Mouse (Mus musculus): ENCODE data around the gene Zfhx3.

- no peak for TF ChIP-seq EP300 (IDR thresholded peaks at IDR 0.05; ENCODE audit: low read depth)
- no peak for TF ChIP-seq CTCF (IDR thresholded peaks at IDR 0.05; ENCODE audit: low read depth)
Observed at GRCm38 (mm10) chr8:108286117-108286516, 343.7 kb downstream of the Zfhx3 start.

All from liver, embryonic 14.5 days (tissue).